In the genomic region with DNA sequence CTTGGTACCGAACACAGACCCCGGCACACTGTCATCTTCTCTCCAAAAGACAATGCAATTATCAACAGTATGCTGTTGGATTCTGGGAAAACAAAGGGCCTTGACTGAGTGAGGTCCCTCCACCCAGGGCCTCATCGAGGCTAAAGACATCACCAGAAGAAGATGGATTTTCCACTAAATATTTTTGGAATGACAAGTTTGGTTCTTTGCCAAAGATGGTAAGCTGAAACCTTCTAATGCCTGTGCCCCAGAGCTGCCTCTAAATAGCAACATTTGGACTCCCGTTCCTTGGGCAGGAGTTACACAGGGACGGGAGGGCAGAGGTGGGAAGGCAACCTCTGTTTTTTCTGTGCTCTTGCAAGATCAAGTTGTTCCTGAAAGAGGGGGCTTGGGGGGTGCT, we compare ENCODE assay signal across 19 mouse cellular contexts. TPM values are rescaled to one million over a fixed set of nuclear protein-coding genes. Genes with fewer than 3 reads are reported as not detected.
DNase-seq lines count a peak whose midpoint lies in the region; ATAC-seq and TF ChIP-seq lines count a peak whose summit lies in the region.
"Had no signal": no experiment of that assay in that cellular context is flagged by ENCODE, and none has a peak within 500 bp of the region (broad histone marks: within the 10 kb centered on the region; RNA-seq: fewer than 3 reads in every experiment).

No protein-coding gene starts in this region.

- no peaks in the 10 kb centered on the region for H3K9me3 ChIP-seq in liver, postnatal 0 days (ENCODE audit: low read length)
- no peaks in the 10 kb centered on the region for H3K9me3 ChIP-seq in liver, embryonic 12.5 days (replicated peaks)
- H3K9me3 ChIP-seq in embryonic facial prominence, embryonic 12.5 days: no peaks in the 10 kb centered on the region
- H3K9me3 ChIP-seq: heart, embryonic 15.5 days; kidney, embryonic 15.5 days; limb, embryonic 15.5 days had no signal

- H3K27me3 ChIP-seq in liver, postnatal 0 days (ENCODE audit: insufficient read depth, low read length): no peaks in the 10 kb centered on the region
- no peaks in the 10 kb centered on the region for H3K27me3 ChIP-seq in liver, embryonic 12.5 days (replicated peaks)
- H3K27me3 ChIP-seq in embryonic facial prominence, embryonic 12.5 days: no peaks in the 10 kb centered on the region
- H3K27me3 ChIP-seq: heart, embryonic 15.5 days had no signal

- peak; percentile 31 for DNase-seq in adrenal gland, adult 8-10 months
- no peak for DNase-seq in adrenal gland, adult 18-20 months (ENCODE audit: low spot score in 2 of 2)
- DNase-seq in liver, postnatal 0 days: no peak
- no peak for DNase-seq in spleen, postnatal 4 days (ENCODE audit: low spot score in 2 of 2)
- DNase-seq in left cerebral cortex, postnatal 14 days (ENCODE audit: low spot score in 2 of 2): no peak
- DNase-seq: cerebellum, adult 8-10 months; lung, postnatal 14 days; retina, postnatal 1 day; thymus, postnatal 25 days had no signal

- H3K36me3 ChIP-seq in liver, postnatal 0 days (replicated peaks; ENCODE audit: insufficient read depth, low read length): no peaks in the 10 kb centered on the region
- peaks cover 9% of the 10 kb centered on the region; the same call in 1 of the 2 replicates for H3K36me3 ChIP-seq in liver, embryonic 12.5 days
- 0 out of 2 replicates have a peak, but pooled peaks cover 4% of the 10 kb centered on the region for H3K36me3 ChIP-seq in embryonic facial prominence, embryonic 12.5 days
- H3K36me3 ChIP-seq: heart, embryonic 15.5 days; kidney, embryonic 15.5 days; limb, embryonic 15.5 days had no signal

- H3K4me2 ChIP-seq in liver, postnatal 0 days (ENCODE audit: low read depth, low read length): no peak overlapping the region
- H3K4me2 ChIP-seq in liver, embryonic 12.5 days: no peak overlapping the region
- no peak overlapping the region for H3K4me2 ChIP-seq in embryonic facial prominence, embryonic 12.5 days (replicated peaks)
- H3K4me2 ChIP-seq: heart, embryonic 15.5 days; kidney, embryonic 15.5 days; limb, embryonic 15.5 days had no signal

- H3K27ac ChIP-seq in liver, postnatal 0 days (ENCODE audit: low read depth): no peak overlapping the region
- H3K27ac ChIP-seq in liver, embryonic 12.5 days: no peak overlapping the region
- peak overlapping the region; percentile 61; the same call in 1 of the 2 replicates for H3K27ac ChIP-seq in embryonic facial prominence, embryonic 12.5 days
- H3K27ac ChIP-seq: heart, embryonic 15.5 days; kidney, embryonic 15.5 days had no signal

- ATAC-seq in liver, postnatal 0 days: 0 out of 2 replicates have a peak, but pooled peaks have one; percentile 5
- no peak for ATAC-seq in liver, embryonic 12.5 days
- no peak for ATAC-seq in embryonic facial prominence, embryonic 12.5 days (ENCODE audit: insufficient number of reproducible peaks, insufficient read depth, low FRiP score, low TSS enrichment)
- no peak for ATAC-seq in inflammation-experienced regulatory T-cells, adult 6 months
- ATAC-seq: forebrain, embryonic 16.5 days; hindbrain, embryonic 16.5 days; intestine, postnatal 0 days; midbrain, embryonic 16.5 days had no signal

- 77% methylated on average over 5 of the region's 5 CpGs for WGBS in liver, postnatal 0 days (ENCODE audit: insufficient replicate concordance)
- WGBS in liver, embryonic 12.5 days (ENCODE audit: insufficient replicate concordance): 68% methylated on average over 5 of the region's 5 CpGs
- 41% methylated on average over 5 of the region's 5 CpGs for WGBS in embryonic facial prominence, embryonic 12.5 days

- intact Hi-C loops in left cerebral cortex, postnatal 14 days (cut with DNase I): no loop called here

- H3K4me3 ChIP-seq in liver, postnatal 0 days (ENCODE audit: low read depth, low read length): no peak overlapping the region
- no peak overlapping the region for H3K4me3 ChIP-seq in liver, embryonic 12.5 days
- H3K4me3 ChIP-seq in embryonic facial prominence, embryonic 12.5 days: no peak overlapping the region
- H3K4me3 ChIP-seq: heart, embryonic 15.5 days; kidney, embryonic 15.5 days; limb, embryonic 15.5 days had no signal

- no peak for TF ChIP-seq CTCF in liver, postnatal 0 days (IDR thresholded peaks at IDR 0.05; ENCODE audit: low read depth)

- no peak for TF ChIP-seq EP300 in liver, postnatal 0 days (IDR thresholded peaks at IDR 0.05; ENCODE audit: low read depth)

- H3K4me1 ChIP-seq in liver, postnatal 0 days (ENCODE audit: insufficient read depth): peaks cover 16% of the 10 kb centered on the region; the same call in 1 of the 2 replicates
- H3K4me1 ChIP-seq in liver, embryonic 12.5 days: peaks cover 27% of the 10 kb centered on the region
- H3K4me1 ChIP-seq in embryonic facial prominence, embryonic 12.5 days: peaks cover 78% of the 10 kb centered on the region

- H3K9ac ChIP-seq in liver, postnatal 0 days (replicated peaks): no peak overlapping the region
- H3K9ac ChIP-seq in liver, embryonic 12.5 days: no peak overlapping the region
- no peak overlapping the region for H3K9ac ChIP-seq in embryonic facial prominence, embryonic 12.5 days
- H3K9ac ChIP-seq: heart, embryonic 15.5 days; kidney, embryonic 15.5 days; limb, embryonic 15.5 days had no signal

RNA-seq across cellular contexts. Expression of a gene that starts 47.4 kb away (rescaled TPM):
- 100 to 1,000 TPM in 3 of 4 experiments, 10 to 100 TPM in 1; 98.9 to 144 (median 104) TPM for total RNA-seq in adrenal gland, adult 8-10 months (2022)
- total RNA-seq in adrenal gland, adult 18-20 months (2021): 10 to 100 TPM; 65.3 to 98.1 TPM
- polyA plus RNA-seq in liver, postnatal 0 days (2015; fragmentation: Nextera tagmentation; extraction: Ambion mirVana): 22.6 TPM in 2 replicates
- 43.9 and 47.0 TPM in 2 replicates for polyA plus RNA-seq in liver, embryonic 12.5 days (2016; fragmentation: Nextera tagmentation; extraction: Ambion mirVana)
- polyA plus RNA-seq in embryonic facial prominence, embryonic 12.5 days (2016; fragmentation: Nextera tagmentation; extraction: Ambion mirVana): 105 and 112 TPM in 2 replicates
- polyA plus RNA-seq in inflammation-experienced regulatory T-cells, adult 6 months (2017; shearing (Covaris generic)): 10 to 100 TPM in 2 of 3 experiments, 1 to 10 TPM in 1; 9.6 to 13.7 (median 12.9) TPM
- total RNA-seq in left cerebral cortex, postnatal 14 days (2021): 10 to 100 TPM; 53.6 to 55.7 TPM
